Mouse (Mus musculus) ovary, postnatal 36 days (tissue): ENCODE data around the gene Coa6.

Experiments used
- DNase-seq: peaks from one replicate; pipeline ENCODE4 v3.0.0; 2022; ENCODE audit warnings: low spot score, mixed read lengths

The Coa6 gene

DNA sequence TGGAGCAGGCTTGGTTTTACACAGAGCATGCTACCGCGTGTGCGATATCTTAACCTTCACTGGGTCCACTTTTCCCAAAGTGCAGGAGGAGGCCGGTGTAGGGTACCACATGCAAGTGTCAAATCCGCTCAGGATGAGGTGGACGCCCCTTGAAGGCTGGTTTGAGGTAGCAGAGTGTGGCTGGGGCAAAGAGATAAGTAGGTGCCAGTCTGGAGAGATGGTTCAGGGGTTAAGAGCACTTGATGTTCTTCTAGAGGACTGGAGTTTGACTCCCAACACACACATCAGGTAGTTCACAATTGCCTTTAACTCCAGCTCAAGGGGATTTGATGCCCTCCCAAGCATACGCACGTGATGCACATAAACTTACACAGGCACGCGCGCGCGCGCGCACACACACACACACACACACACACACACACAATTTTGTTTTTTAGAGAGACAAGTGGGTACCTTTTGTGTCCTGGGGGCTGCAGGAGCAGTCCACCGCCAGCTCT is 51.5 kb downstream of the Coa6 start:
- DNase-seq = no peak

DNA sequence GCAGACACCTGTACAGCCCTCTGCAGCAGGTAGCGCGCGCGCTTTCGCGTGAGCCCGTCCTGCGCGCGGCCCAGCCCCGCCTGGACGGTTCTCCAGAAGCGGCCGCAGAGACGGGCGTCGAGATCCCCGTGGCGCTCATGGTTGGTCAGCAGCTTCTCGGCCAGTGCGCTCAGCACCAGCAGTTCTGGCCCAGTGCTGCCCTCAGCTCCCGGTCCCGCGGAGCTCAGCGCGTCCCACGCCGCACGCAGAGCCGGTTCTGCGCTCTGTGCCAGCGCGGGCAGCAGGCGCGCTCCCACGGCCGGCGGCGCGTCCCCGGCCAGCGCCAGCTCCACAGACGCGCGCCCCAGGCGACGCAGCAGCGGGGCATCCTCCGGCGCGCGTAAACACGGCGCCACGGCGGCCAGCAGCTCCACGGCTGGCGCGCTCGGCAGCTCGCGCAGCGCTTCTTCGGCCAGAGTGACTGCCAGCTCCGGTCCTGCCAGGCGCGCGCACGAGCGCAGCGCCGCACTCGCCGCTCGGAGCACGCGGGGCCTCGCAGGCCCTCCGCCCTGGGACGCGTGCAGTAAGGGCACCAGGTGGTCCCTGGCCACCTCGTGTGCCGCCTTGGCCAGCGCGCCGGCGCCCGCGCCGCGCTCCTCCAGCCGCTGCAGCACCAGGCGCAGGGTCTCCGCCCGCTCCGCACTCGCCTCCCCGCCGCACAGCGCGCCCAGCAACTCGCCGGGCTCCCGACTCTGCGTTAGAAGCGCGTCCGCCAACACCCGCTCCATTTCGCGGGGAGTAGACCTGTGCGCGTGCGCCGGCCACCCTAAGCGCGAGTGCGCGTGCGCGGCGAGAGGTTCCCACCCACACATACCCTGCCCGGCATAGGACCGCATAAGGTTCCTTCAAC is 52.2 kb downstream of the Coa6 start, which contains the start of gene Tarbp1:
Tarbp1 (minus strand) TSS at position 767 of the 889 bp plus-strand sequence.
- peak; percentile 93 for DNase-seq
